Mouse (Mus musculus): ENCODE measurements around the gene Cgn. TPM values are rescaled to one million over a fixed set of nuclear protein-coding genes. Genes with fewer than 3 reads are reported as not detected.
"Not testable (repeated sequence)": the region's sequence is repeated elsewhere in the genome, so short reads cannot be mapped to it uniquely, and the experiment has no call there.

Cgn gene
- total RNA-seq, 2 experiments from 2014 or later: 3.3 to 3.5 TPM

DNA sequence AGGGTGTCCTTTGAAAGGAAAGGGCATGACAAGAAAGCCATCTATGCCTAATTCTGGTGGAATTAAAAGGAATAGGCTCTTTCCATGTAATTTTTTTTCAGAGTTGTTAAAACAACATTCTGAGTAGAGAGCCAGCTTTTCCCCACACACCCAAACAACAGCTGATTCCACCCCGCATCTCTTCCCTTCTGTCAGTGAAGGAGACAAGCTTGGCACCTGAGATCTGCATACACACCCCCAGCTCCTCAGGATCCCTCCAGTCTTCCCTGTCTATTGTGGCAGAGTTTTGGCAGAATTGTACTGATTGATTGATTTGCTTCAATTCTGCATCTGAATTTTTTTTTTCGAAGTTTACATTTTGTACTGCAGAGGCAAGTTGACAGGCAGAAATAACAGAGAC, 6.0 kb upstream of the Cgn start:
- DNase-seq (ENCODE audit: low spot score in 2 of 2): no peak

DNA sequence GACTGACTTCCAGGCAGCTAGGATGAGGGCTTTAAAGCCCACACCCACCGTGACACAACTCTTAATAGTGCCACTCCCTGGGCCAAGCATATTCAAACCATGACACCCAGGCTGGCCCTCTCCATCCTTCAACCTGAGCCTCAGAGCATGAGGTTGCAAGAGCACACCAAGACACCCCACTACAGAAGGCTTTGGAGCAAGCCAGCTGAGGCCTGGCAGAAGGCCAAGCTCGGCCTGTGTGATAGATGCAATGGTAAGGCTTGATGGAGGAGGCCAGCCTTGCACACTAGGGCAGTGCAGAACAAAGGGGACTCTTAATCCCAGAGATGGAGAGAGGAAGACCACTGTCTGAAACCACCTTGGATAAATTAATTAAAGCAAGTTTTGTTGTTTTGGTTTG, 3.2 kb upstream of the Cgn start:
- no peak for DNase-seq (ENCODE audit: low spot score in 2 of 2)

DNA sequence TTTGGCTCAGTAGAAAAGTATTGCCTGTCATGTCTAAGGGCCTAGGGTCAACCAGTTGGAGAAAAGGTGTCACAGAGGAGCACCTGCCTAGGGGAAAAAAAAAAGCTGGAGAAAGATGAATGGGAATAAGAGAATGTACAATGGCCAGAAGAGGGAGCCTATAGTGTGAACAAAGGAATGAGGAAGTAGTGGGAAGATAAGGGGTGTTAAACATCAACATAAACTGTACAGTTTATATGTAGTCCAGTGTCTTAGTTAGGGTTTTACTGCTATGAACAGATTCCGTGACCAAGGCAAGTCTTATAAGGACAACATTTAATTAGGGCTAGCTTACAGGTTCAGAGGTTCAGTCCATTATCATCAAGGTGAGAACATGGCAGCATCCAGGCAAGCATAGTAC, 2.8 kb upstream of the Cgn start:
- no peak for DNase-seq (ENCODE audit: low spot score in 2 of 2)

DNA sequence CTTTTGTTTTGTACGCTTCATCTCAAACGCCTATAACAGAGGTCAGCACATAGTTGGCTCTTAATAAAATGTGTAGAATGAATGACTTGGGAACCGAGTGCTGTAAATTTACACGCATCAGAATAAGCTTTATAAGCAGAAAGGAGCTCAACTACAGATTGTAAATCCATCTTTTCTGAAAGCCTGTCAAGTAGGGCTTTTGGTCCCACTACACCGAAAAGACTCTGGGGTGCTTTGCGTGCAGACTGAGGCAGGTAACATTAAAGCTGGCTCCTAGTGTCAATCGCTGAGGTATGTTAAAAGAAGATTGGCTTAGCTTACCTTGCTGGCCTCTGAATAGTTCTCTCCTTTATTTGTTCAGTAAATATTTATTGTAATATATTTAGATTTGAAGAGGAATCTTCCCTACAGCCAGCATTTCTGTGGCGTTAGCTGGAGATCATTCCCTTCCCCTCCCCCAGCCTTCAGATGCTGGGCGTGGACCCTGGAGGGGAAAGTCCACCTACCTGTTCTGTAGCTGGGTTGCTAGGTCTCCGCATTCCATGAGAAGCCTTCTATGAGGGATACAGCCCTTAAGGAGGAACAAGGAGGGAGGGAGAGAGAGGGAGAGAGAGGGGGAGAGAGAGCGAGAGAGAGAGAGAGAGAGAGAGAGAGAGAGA, 959 bp upstream of the Cgn start:
- peak in 1 of 2 experiments; percentile 16 for DNase-seq (ENCODE audit: low spot score in 2 of 2)

DNA sequence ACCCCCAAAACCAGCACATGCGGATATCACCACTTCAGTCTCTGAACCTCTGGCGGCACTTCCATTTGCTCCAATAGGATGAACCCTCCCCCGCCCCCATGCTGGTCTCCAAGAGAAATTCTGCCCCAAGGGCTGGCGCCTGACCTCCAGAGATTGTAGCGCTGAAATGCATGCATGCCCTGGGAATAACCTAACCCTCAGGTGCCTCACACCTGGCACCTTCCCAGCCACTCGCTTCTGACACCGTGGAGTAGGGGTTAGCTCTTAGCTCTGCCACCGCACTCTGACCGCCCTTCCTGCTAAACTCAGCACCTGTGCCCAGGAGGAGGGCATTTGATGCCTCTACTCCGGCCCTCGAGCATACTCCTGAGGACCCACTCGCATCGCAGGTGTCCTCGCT, 334 bp downstream of the Cgn start:
- no peak for DNase-seq (ENCODE audit: low spot score in 2 of 2)

DNA sequence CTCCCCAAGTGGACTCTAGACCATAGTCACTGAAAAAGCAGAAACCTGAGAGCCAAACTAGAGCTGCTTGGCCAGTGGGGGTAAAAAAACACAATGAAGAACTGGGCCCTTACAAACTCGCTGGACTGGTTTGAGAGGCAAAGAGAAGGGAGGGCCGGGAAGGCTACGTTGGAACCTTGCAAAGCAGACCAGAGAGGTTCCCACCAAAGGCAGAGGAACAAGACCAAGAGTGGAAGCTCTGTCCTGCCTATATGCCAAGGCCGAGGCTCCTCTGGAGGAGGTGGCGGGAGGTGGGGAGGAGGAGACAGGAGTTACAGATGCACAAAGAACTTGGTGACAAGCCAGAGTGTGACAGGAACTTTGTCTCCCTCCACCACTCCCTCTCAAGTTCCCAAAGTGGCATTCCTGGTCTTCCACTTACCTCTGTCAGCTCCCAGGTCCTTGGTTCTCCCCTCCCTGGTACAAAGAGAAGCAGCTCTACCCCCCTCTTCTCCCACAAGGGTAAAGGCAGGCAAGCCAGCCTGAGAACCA, 2.1 kb downstream of the Cgn start:
- no peak for DNase-seq (ENCODE audit: low spot score in 2 of 2)

DNA sequence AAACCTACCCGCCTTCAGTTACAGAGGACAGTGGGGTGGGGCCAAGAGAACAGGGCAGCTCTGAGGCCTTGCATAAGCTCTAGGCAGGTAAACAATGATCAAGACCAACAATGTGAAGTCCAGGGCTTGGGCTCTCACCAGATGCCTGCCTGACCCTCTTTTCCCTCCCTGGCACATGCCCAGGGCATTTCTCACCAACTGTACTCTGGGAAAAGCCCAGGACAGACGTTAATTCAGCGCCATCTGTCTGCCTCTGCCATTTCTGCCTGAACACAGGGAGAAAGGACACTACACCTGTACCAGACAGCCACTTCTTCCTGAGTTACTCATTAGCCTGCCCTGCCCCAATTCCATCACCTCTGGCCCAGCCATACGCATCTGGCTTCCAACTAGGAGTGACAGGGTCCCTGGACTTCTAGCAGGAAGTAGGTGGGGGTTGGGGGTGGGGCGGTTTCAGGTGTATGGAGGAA, 2.8 kb downstream of the Cgn start:
- no peak for DNase-seq (ENCODE audit: low spot score in 2 of 2)

DNA sequence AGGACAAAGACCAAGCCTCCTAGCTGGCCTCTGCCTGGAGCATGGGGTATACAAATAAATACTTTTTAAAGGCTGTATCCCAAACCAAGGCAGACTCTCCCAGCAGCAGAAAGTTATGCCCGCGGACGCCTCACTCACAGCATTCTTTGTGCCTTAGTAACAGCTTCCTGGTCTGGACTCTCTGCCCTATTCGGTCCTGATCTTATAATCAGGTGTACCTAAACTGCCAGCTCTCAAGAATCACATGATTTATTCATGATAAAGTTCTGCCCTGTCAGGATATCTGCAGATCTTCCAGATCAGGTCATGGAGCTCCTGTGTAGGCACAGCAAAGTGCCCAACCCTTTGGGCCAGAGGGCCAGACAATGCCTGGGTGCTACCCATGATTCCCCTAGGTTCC, 3.4 kb downstream of the Cgn start:
- DNase-seq (ENCODE audit: low spot score in 2 of 2): no peak

DNA sequence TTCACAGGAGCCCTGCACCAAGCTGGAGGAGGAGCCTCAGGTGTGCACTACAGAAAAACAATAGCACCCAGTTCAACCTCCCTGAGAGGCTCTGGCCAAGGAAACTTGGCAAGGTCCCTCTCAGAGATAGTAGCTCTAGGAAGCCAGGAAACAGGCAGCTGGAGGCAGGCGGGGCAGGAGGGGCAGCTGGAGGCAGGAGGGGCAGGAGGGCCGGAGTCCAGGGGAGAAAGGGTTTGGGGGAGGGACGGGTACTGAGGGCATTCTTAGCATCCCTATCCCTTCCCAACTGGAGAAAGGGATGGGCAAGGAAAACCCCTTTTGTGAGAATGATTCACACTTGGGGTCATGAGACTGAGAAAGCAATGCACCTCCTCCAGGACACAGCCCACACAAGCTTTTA, 4.9 kb downstream of the Cgn start:
- DNase-seq (ENCODE audit: low spot score in 2 of 2): no peak

DNA sequence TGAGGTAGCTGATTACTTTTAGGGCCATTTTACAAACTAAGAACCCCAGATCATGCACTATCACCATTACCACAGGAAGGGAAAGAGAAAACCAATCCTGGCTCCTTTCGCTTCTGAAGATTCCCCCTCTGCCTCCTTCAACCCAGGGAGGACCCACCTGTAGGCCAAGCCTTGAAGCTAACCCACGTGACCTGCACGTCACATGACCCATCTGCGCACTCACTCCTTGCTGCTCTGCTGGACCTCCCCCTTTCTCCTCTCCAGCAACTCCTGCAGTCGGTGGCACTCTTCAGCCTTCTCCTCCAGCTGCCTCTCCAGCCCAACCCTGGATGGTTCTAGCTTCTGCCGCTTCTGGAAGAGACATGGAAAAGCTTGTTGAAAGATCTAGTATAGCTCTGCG, 10.4 kb downstream of the Cgn start:
- DNase-seq (ENCODE audit: low spot score in 2 of 2): no peak

DNA sequence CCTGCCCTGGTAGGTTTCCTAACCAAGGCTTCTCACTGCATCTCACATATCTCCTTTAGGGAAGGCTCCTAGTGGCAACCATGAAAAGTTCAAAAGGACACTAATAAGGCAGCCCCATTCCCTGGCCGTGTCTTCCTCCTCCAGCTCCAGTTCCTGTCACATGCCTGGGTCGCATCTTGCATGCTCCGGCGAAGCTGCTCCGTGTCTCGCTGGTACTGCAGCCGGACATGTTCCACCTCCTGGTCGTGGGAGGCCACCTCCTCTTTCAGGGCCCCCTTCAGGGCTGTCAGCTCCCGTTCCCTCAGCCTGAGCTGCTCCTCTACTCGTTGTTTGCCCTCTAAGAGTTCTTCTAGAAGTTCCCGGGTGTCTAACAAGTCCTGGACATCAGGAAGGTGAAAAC, 12.3 kb downstream of the Cgn start:
- no peak for DNase-seq (ENCODE audit: low spot score in 2 of 2)

DNA sequence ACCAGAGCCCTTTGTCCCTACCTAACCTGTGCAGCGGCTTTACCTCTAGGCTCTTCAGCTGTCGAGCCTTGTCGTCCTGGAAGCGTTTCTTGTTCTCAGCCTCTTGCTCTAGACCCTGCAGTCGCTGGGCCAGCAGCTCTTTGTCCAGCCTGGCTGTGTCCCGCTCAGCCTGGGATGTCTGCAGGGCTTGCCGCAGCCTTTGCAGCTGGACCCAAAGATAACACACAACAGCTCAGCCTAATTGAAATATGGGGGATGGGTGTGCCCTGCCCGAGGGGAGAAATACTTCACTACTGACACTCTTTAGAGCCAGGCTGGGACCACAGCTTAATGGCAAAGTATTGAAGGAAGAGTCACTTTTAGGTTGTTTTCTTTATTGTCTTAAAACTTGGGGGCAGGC, 20.8 kb downstream of the Cgn start:
- not testable (repeated sequence) for DNase-seq (ENCODE audit: low spot score in 2 of 2)

DNA sequence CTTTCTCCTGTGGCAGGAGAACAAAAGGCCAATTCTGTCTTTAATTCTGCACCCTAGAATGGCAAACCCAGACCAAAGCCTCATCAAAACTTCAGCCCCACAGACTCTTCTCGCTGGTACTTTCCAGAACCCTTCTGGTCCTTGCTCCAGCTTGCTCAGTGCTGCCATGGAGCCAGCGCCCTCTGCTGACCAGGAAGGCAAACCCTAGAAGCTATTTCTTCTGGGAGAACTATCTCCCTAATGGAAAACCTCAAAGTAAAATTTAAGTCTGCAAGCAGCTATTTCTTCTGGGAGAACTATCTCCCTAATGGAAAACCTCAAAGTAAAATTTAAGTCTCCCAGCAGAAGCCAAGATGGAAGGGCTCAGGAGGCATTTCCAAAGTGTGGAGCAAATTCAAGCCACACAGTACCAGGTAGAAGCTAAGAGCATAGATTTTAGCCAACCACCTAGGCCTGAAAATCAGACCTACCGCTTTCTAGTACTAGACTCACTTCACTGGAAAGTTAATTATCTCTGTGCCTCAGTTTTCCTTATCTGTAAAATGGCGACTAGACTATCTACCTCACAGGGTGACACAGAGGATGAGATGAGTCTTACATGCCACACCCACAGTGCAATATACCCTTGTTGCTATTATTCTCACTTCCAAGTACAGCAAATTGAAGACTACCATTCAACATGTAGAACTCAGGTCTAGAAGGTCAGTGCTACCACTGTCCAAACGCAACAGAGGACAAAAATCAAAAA, 21.6 kb downstream of the Cgn start:
- not testable (repeated sequence) for DNase-seq (ENCODE audit: low spot score in 2 of 2)

DNA sequence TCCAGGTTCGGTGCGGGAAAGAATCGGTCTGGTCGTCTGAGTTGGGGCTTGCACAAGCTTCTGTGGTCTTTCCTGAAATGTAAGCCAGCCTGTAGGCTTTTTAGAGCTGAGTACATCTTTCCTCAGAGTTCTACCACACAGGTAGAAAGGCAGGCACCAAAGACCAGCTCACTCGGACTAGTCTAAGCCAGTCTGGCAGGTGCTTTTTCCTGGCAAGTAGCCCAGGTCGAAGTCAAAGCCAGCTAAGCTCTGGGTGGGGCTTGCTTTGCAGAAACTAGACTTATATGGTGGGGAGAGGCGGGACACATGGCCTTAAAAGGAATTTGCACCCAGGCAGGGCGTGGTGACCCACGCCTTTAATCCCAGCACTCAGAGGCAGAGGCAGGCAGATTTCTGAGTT, 27.9 kb downstream of the Cgn start:
- not testable (repeated sequence) for DNase-seq (ENCODE audit: low spot score in 2 of 2)

DNA sequence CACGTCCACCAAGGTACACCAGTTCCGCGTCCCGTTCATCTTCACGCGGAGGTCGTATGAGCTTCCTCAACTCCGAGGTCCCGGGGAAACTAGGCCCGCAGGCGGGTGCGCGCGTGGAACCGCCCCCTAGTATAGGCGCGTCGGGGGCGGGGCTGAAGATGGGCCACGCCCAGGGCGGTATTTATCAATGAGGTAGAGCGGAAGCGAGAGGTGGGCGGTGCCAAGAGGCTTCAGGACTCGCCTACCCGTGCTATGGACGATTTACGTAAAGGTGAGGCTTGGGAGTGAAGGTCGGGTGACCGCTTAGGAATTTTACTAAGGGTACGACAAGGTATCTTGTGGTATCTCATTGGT, 28.3 kb downstream of the Cgn start:
- DNase-seq (ENCODE audit: low spot score in 2 of 2): peak in 1 of 2 experiments; percentile 6

DNA sequence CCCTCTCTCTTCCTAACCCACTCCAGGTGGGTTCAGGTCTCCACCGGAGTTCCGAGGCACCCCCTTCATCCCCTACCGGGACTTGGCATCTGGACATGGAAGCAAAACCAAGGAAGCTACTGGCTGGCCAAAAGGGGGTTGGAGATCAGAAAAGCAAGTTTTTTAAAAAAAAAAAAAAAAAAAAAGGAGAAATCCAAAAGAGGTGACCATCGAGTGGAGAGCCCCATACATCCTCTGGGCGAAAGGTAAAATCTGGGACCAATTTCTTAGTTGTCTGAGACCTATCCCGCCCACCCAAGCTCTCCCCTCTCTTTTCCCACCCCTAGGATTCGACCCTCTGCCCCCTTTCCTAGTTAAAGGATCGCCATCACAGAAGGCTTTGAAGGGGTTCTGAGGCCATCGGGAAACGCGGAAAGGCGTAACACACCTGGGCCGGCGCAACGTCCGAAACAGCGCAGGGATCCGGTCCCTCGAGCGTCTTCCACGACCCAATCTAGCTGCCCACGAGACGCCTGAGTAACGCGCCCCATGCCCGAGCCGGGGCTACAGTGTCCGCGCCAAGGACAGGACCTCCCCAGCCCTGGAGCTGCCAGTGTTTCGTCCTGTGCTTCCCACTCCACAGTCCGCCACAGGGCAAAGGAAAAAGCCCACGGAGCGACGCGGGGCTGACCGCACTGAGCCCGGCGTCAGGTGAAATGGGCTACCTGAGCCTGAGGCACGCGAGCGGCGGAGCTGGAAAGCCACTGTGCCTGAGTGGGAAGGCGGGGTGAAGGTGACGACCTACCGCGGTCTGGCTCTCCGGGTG, 28.8 kb downstream of the Cgn start:
- DNase-seq (ENCODE audit: low spot score in 2 of 2): not testable (repeated sequence)

DNA sequence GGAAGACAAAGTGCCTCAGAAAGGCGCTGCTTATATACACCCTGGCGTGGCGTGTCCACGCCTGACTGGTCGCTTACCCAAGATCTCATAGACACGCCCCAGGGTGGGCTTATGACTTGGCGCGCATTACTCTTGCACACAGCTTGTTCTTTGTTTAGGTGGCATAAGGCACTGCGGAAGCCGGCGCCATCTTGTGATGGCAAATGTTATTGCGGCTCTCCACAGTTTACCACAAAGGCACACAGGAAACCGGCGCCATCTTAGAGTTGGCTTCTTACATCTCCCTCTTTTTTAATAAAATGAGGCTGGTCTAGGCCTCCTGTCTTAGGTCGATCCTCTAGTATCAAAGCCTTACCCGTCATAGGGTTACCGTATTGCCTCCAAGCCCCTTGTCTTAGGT, 40.6 kb downstream of the Cgn start:
- no peak for DNase-seq (ENCODE audit: low spot score in 2 of 2)

DNA sequence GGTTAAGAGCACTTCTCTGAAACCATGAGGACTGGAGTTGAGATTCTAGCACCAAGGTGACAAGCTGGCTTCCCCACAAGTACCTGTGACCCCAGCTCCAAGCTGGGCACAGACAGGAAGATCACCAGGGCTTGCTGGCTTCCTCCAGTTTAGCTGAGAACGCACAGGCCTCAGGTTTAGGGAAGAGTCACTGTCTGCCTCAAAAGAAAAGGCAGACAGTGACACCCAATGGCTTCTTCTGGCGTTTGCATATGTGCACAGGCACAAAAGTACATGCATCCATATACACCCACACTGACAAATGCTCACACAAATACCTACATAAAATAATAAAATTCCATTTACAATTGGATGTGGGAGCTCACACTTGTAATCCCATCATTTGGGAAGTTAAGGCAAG, 62.7 kb downstream of the Cgn start:
- peak; percentile 9 to 11 for DNase-seq (ENCODE audit: low spot score in 2 of 2)

DNA sequence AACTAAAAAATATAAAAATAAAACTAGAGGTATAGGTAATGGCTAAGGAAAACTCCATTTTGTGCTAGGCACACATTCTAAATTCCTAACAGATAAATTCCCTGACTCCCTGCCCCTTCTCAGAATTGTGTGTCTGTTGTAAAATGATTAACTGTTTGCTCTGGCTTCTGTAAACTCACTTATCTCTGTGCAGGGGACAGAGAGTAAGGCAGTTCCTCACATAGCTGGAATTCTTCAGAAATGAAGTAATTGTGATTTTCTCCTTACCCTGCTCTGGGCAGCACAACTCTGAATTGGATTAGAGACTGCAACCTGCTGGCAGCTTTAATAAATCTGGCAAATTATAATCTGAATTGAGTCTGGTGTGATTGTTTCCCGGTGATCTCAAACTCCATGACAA, 68.0 kb downstream of the Cgn start:
- DNase-seq (ENCODE audit: low spot score in 2 of 2): not testable (repeated sequence)

DNA sequence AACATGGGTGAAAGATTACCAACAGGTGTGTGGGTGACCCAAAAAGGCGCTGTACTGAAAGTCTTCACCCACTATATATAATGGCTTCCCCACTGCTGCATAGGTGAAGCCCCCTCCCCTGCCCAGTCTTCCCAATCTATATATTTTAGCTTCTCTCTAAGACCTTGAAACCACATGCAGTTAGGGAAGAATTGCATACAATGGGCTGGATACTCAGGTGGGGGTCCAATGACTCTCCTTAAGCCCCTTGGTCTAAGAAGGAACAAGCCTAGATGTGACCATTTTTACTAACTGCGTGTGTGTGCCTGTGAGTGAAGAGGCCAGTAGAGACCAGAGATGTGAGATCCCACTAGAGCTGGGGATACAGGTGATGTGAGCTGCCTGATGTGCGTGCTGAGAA, 72.9 kb downstream of the Cgn start:
- not testable (repeated sequence) for DNase-seq (ENCODE audit: low spot score in 2 of 2)

DNA sequence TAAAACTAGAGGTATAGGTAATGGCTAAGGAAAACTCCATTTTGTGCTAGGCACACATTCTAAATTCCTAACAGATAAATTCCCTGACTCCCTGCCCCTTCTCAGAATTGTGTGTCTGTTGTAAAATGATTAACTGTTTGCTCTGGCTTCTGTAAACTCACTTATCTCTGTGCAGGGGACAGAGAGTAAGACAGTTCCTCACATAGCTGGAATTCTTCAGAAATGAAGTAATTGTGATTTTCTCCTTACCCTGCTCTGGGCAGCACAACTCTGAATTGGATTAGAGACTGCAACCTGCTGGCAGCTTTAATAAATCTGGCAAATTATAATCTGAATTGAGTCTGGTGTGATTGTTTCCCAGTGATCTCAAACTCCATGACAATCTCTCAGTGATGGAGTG, 75.7 kb downstream of the Cgn start:
- not testable (repeated sequence) for DNase-seq (ENCODE audit: low spot score in 2 of 2)

Measured in layer of hippocampus, postnatal 14 days (tissue).